Mouse (Mus musculus) retina, adult 2 months (tissue): ENCODE results near the gene Asna1.

Source experiments
- DNase-seq: peaks from one replicate; pipeline ENCODE4 v3.0.0-alpha.2; 2012; ENCODE audit warnings: low read depth, low spot score

Asna1 gene

GRCm38 (mm10) chr8:85035165-85035727 is 10.2 kb upstream of the Asna1 start:
- no peak for DNase-seq

GRCm38 (mm10) chr8:85034764-85035163 is 9.7 kb upstream of the Asna1 start:
- DNase-seq: peak; percentile 61

- DNase-seq: no peak
Observed at GRCm38 (mm10) chr8:85033867-85034266, 8.8 kb upstream of the Asna1 start.

GRCm38 (mm10) chr8:85032622-85033311 is 7.7 kb upstream of the Asna1 start:
- DNase-seq: no peak

- DNase-seq: no peak
Observed at GRCm38 (mm10) chr8:85029271-85029670, 4.2 kb upstream of the Asna1 start.

DNA sequence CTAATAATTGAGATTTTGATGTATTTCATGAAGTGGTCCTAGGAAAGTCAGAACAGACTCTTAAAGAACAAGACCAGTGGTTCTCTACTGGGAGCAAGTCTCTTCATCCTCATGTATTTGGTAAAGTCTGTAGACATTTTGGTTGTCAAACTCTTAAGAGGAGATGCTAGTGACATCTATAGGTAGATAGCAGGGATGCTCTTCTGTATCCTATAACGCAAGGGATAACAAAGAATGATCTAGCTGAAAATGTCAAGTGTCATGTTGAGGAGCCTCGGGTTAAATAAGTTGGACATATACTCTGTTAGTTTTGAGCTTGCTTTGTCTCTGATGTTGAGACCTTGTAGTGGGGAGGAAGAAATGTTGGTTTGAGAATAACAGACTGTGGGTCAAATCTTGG is 2.8 kb upstream of the Asna1 start:
- no peak for DNase-seq

DNA sequence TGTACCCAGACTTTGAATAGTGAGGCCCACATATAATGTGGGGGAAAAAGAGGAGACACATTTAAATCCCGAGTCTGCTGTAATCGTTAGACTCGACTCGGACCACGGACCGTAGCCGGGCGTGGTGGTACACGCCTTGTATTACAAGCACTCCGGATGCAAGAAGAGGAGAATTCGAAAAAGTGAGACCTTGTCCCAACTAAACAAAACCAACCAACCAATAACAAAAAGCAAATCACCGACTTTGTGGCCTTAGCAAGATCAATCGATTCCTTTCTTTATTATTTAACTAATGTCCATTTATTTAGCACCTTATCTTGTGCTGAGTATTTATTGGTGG is 2.4 kb upstream of the Asna1 start:
- DNase-seq: no peak

DNA sequence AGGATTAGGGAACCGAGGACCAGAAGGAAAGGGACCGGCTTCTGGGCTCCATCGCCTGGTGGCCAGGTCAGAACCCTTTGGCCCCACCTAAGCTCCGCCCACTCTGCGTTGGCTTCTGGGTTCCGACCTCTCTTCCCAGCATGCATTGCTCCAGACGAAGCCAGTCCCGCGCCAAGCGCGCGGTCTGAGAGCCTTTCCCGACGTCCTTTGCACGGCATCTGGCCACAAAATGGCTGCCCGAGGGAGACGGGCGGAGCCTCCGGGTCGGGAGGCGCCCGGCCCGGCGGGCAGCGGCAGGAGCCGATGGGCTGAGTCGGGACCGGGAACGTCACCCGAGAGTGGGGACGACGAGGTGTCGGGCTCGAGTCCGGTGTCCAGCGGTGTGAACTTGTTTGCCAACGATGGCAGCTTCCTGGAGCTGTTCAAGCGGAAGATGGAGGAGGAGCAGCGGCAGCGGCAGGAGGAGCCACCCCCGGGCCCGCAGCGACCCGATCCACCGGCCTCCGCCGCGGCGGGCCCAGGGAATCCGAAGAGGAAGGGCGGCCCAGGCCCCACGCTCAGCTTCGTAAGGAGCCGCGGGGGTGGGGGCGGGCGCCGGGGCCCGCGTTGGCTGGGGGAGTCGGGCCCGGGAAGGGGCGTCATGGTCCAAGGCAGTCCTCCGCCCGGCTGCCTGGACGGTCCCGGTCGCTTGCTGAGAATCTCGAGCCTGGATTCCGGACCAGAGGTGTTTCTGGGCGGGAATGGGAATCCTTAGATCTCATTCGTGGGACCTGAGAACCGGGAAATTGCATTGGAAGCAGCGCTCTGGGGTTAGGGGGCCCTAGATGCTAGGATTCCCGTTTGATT is 1.8 kb upstream of the Asna1 start, which contains the start of gene Trir:
Trir (plus strand) TSS at position 154 of the 846 bp plus-strand sequence.
- DNase-seq: peak; percentile 94

DNA sequence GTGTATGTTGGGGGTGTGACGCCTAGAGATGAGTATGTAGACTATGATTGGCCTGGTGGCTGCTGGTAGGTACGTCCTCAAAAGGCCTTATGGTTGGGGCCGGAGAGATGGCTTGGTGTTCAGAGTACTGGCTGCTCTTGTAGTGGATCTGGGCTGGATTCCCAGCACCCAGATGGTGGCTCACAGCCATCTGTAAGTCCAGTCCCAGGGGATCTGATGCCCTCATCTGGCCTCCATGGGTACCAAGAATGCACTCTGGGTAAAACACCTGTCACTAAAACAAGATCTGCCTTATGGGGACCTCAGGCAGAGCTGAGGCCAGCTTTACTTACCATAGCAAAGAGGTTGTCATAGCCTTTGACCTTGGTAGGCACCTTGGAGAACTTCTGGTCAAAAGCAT is 1.2 kb downstream of the Asna1 start:
- no peak for DNase-seq

DNA sequence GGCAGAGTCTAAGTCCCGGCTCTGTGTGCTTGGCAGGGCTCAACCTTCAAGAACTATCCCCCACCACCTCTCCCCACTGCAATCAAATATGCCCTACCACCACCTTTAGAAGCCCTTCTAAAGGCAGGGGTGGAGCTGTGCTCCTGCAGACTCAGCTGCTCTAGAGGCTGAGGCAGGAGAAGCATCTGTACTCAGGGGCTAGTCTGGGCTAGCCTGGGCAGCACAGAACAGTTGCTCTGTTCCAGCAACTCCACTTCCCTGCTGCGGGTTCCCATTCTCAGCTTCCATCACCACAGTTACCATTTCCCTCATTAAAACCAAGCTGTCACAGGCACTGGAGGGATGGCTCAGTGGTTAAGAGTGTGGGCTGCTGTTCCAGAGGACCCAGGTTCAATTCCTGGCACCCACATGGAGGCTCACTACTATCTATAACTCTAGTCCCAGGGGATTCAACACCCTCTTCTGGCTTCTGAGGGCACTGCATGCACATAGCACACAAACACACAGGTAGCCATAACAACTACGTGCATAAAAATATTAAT is 3.5 kb downstream of the Asna1 start:
- DNase-seq: no peak

- no peak for DNase-seq
Observed at GRCm38 (mm10) chr8:85017209-85017608, 7.9 kb downstream of the Asna1 start.

DNA sequence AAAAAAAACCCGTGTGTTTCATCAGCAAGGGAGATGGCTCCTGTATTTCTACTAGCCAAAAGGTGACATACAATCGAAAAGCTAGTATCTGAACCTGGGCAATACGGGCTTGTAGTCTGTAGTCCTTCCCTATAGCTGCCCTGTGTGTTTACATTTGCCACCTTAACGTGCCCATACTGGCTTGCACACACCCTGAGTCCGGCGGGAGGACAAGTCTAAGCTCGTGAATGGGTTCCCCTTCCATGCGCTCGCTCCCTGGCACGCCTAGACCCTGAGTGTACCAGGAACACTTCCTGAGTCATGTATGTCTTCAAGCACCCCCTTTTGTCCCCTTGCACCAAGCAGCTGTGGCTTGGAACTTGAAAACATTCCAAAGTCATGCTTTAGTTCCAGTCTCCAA is 8.4 kb downstream of the Asna1 start:
- DNase-seq: no peak

- no peak for DNase-seq
Observed at GRCm38 (mm10) chr8:85014431-85014830, 10.7 kb downstream of the Asna1 start, which contains the start of gene Best2. Gene Best2, minus strand, starts transcription at chr8:85014531.

DNA sequence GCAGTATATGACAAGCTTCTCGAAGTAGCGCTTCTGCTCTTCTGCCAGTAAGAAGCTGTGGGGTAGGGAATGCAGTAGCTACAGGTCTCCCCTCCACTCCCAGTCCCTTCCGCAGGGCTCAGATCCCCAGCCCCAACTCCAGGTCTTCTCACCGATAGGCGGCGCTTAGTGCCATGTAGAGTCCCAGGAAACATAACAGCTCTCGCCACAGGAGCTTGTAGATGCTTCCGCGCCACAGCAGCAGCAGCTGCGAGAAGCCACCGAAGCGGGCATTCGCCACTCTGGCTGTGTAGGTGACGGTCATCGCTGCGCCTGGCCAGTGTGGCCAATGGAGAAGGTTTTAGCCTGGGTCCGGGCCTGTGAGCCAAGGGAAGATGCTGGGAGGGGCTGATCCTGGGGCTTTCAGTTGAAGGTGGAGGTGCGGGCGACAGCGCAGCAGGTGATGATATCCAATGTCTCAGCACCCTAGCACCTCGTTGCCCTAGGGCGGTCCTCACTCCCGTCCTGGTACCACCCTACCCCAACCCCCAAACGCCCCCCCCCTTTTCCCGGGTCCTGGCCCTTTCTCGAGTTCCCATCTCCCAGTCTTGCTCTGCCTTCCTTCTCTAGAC is 11.7 kb downstream of the Asna1 start:
- no peak for DNase-seq

- no peak for DNase-seq
Observed at GRCm38 (mm10) chr8:85011242-85011641, 13.8 kb downstream of the Asna1 start.

DNA sequence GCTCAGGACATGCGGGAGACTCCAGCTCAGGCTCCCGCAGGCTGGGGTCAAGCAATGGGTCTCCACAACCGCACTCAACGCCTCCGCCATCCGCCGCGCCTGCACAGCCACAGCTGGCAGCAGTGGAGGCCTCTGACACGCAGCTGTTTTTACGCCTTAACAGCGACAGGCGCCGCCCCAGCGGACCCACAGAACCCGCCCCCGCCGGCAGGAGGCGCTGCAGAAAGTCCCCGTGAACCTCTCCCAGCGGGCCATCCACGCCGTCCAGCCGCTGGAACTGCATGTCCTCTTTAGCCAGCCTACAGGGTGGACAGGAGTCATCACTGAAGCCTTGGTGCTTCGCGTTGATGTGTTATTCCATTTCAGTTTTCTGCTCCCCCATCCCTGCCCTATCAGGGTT is 17.4 kb downstream of the Asna1 start:
- no peak for DNase-seq

- DNase-seq: no peak
Observed at GRCm38 (mm10) chr8:84997649-84998295, 27.3 kb downstream of the Asna1 start.

- no peak for DNase-seq
Observed at GRCm38 (mm10) chr8:84996978-84997377, 28.1 kb downstream of the Asna1 start.

DNA sequence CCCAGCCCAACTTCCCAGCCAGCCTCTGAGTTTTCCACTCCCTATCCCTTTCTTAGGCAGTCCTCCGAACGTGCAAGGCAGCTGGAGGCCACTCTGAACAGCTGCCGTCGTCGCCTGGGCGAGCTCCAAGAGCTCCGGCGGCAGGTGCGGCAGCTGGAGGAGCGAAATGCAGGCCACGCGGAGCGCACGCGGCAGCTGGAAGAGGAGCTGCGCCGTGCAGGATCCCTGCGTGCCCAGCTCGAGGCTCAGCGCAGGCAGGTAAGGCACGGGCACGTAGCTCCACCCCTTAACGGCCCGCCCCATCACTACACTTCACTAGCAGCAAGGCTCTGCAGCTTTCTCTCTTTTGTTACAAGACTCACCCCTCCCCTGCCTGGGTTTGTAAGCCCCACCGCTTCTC is 29.4 kb downstream of the Asna1 start:
- no peak for DNase-seq

DNA sequence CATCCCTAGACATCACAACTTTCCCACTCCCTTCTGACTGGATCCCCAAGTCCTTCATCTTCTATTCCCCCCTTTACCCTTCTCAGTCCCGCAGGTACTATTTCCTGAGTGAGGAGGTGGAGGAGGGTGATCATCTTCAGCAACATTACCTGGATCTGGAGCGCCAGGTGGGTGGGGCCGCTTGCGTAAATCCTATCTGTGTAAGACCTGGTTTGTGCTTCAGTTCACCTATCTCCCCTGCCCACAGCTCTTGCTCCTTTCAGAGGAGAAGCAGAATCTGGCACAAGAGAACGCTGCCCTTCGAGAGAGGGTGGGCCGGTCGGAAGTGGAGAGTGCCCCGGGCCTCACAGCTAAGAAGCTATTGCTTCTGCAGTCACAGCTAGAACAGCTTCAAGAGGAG is 30.7 kb downstream of the Asna1 start:
- DNase-seq: no peak

- DNase-seq: no peak
Observed at GRCm38 (mm10) chr8:84990836-84991235, 34.2 kb downstream of the Asna1 start.
